Comparison of ENCODE assay signal across 8 mouse cellular contexts in genomic region chr10:60002673-60003212, GRCm38 (mm10). TPM values are rescaled to one million over a fixed set of nuclear protein-coding genes. Genes with fewer than 3 reads are reported as not detected.
DNase-seq lines count a peak whose midpoint lies in the region; ATAC-seq lines count a peak whose summit lies in the region.

Ascc1 (plus strand) TSS chr10:60002805.
Anapc16 (minus strand) TSS chr10:60003135.

- peak; percentile 97 for DNase-seq in R1 (ENCODE audit: low read depth, low spot score)
- DNase-seq in cerebellum, postnatal 25 days, result peak; percentile 99
- DNase-seq in frontal cortex, postnatal 25 days (ENCODE audit: low spot score in 2 of 2), result peak; percentile 91 to 93
- DNase-seq in hindbrain, embryonic 14.5 days (ENCODE audit: low spot score), result peak; percentile 99
- DNase-seq in layer of hippocampus, postnatal 36 days, result peak; percentile 96
- peak; percentile 95 for DNase-seq in lung, postnatal 36 days
- peak; percentile 98 for DNase-seq in retina, postnatal 1 day
- DNase-seq in urinary bladder, adult 18-20 months (ENCODE audit: low spot score in 2 of 2), result peak; percentile 95

- peak; percentile 98 for ATAC-seq in hindbrain, embryonic 14.5 days (ENCODE audit: low FRiP score)

- H3K4me2 ChIP-seq in hindbrain, embryonic 14.5 days (replicated peaks), result peak within 1 kb of the TSS; percentile 90

- H3K27me3 ChIP-seq in hindbrain, embryonic 14.5 days (ENCODE audit: control insufficient read depth, insufficient read depth, low read length), result no peaks in the 10 kb centered on the region

- no peaks in the 10 kb centered on the region for H3K9me3 ChIP-seq in hindbrain, embryonic 14.5 days (ENCODE audit: control insufficient read depth, low read length)

- peaks cover 6% of the 10 kb centered on the region for H3K36me3 ChIP-seq in hindbrain, embryonic 14.5 days (replicated peaks; ENCODE audit: control insufficient read depth, insufficient read depth)

- peak within 1 kb of the TSS; percentile 64 for H3K9ac ChIP-seq in hindbrain, embryonic 14.5 days

- under 1% methylated on average over 51 of the region's 51 CpGs for WGBS in hindbrain, embryonic 14.5 days

- H3K4me3 ChIP-seq in hindbrain, embryonic 14.5 days (replicated peaks; ENCODE audit: low read length), result peak within 1 kb of the TSS; percentile 53

- peaks cover 15% of the 10 kb centered on the region for H3K4me1 ChIP-seq in hindbrain, embryonic 14.5 days (replicated peaks; ENCODE audit: control insufficient read depth, insufficient read depth, low read length)

- H3K27ac ChIP-seq in hindbrain, embryonic 14.5 days, result peak within 1 kb of the TSS; percentile 99

RNA-seq across cellular contexts. Expression of gene Ascc1, which starts in this region (rescaled TPM):
- polyA plus RNA-seq in hindbrain, embryonic 14.5 days (2014; fragmentation: Nextera tagmentation; extraction: Ambion mirVana), result 45.6 and 45.9 TPM in 2 replicates
- total RNA-seq in layer of hippocampus, postnatal 36 days (2021), result 10 to 100 TPM; 14.3 to 18.1 TPM

RNA-seq across cellular contexts. Expression of gene Anapc16, which starts in this region (rescaled TPM):
- 94.2 and 110 TPM in 2 replicates for polyA plus RNA-seq in hindbrain, embryonic 14.5 days (2014; fragmentation: Nextera tagmentation; extraction: Ambion mirVana)
- 10 to 100 TPM; 69.8 to 71.1 TPM for total RNA-seq in layer of hippocampus, postnatal 36 days (2021)

Comparison
In these comparisons a context has a peak if more than half of its experiments do, and no peak if none do; other contexts are left out.
1. Peak in every context shown above with its lines: DNase-seq, ATAC-seq, H3K4me3 ChIP-seq and H3K27ac ChIP-seq.